Comparison of ENCODE assay signal across 10 mouse cellular contexts in the genomic region with DNA sequence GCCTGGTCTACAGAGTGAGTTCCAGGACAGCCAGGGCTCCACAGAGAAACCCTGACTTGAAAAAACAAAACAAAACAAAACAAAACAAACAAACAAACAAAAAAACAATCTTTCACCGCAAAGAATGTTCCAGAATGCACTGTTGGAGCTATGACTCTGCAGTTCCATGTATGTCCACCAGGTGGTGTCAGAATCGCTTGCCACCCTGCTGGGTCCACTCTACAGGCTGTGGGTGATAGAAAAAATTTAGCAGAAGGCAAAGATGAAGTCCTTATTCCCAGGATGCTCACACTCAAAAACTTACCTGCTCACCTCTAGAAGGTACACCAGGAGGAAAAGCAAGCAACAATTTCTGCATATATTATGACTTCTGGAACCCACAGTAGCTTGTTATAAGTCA. TPM values are rescaled to one million over a fixed set of nuclear protein-coding genes. Genes with fewer than 3 reads are reported as not detected.
DNase-seq lines count a peak whose midpoint lies in the region; ATAC-seq and TF ChIP-seq lines count a peak whose summit lies in the region.
"Had no signal": no experiment of that assay in that cellular context is flagged by ENCODE, and none has a peak within 500 bp of the region (broad histone marks: within the 10 kb centered on the region; RNA-seq: fewer than 3 reads in every experiment).

No protein-coding gene starts in this region.

- peak; percentile 83 for DNase-seq in intestine, embryonic 14.5 days (ENCODE audit: low spot score)
- no peak for DNase-seq in ES-E14 (ENCODE audit: low read depth, low spot score)
- peak; percentile 66 for DNase-seq in cerebellum, adult 11-12 months
- DNase-seq in gastrocnemius, adult 2 months, result peak; percentile 71
- DNase-seq in large intestine, adult 2 months (ENCODE audit: low read depth, low spot score), result peak; percentile 18
- peak; percentile 27 to 29 for DNase-seq in spleen, postnatal 36 days (ENCODE audit: low spot score in 2 of 2)

- H3K36me3 ChIP-seq in intestine, embryonic 14.5 days (ENCODE audit: control insufficient read depth, insufficient read depth, low read length), result no peaks in the 10 kb centered on the region
- no peaks in the 10 kb centered on the region for H3K36me3 ChIP-seq in intestine, embryonic 16.5 days (ENCODE audit: control insufficient read depth, insufficient read depth, low read length)
- H3K36me3 ChIP-seq in ES-E14 (ENCODE audit: control insufficient read depth, insufficient read depth, low read length, poor library complexity, severe bottlenecking), result no peaks in the 10 kb centered on the region
- H3K36me3 ChIP-seq: embryonic facial prominence, embryonic 12.5 days had no signal

- intact Hi-C loops in gastrocnemius, adult 2 months (cut with DNase I), result loop anchor here (1.0 kb wide), 1 partner anchor 114 kb away; no protein-coding TSS in a partner anchor

- no peaks in the 10 kb centered on the region for H3K27me3 ChIP-seq in intestine, embryonic 14.5 days (replicated peaks; ENCODE audit: control insufficient read depth, insufficient read depth, low read length)
- no peaks in the 10 kb centered on the region for H3K27me3 ChIP-seq in intestine, embryonic 16.5 days (replicated peaks; ENCODE audit: control insufficient read depth, insufficient read depth, low read length)
- H3K27me3 ChIP-seq: embryonic facial prominence, embryonic 12.5 days had no signal

- no peak; the same call in 1 of the 2 replicates for ATAC-seq in intestine, embryonic 14.5 days (replicated peaks; ENCODE audit: low FRiP score, low TSS enrichment, low read depth)
- ATAC-seq in intestine, embryonic 16.5 days, result no peak
- ATAC-seq in megakaryocyte-erythroid progenitor cell, adult 5-6 weeks (replicated peaks; ENCODE audit: low FRiP score, low TSS enrichment, poor library complexity, severe bottlenecking), result peak; percentile 77

- no peak overlapping the region for H3K27ac ChIP-seq in intestine, embryonic 14.5 days (ENCODE audit: low read depth)
- no peak overlapping the region for H3K27ac ChIP-seq in intestine, embryonic 16.5 days (ENCODE audit: low read length)
- H3K27ac ChIP-seq in ES-E14 (ENCODE audit: insufficient read depth, low read depth, low read length, poor library complexity, severe bottlenecking), result no peak overlapping the region
- H3K27ac ChIP-seq in gastrocnemius, adult 2 months, result no peak overlapping the region
- H3K27ac ChIP-seq: embryonic facial prominence, embryonic 12.5 days had no signal

- TF ChIP-seq CTCF in gastrocnemius, adult 2 months (IDR thresholded peaks at IDR 0.05), result peak; percentile 97

- in situ Hi-C loops in ES-E14 (cut with MboI; ENCODE audit: low sequenced_read_pairs in 2 of 2, unreplicated experiment in 2 of 2), result no loop called here

- no peaks in the 10 kb centered on the region for H3K9me3 ChIP-seq in intestine, embryonic 14.5 days (ENCODE audit: control insufficient read depth, low read length)
- H3K9me3 ChIP-seq in intestine, embryonic 16.5 days (ENCODE audit: control insufficient read depth, low read length), result no peaks in the 10 kb centered on the region
- H3K9me3 ChIP-seq in ES-E14 (ENCODE audit: control insufficient read depth, insufficient read depth, low read depth, low read length), result no peaks in the 10 kb centered on the region
- H3K9me3 ChIP-seq: embryonic facial prominence, embryonic 12.5 days had no signal

- no peak overlapping the region for H3K4me2 ChIP-seq in intestine, embryonic 14.5 days (ENCODE audit: low read length)
- H3K4me2 ChIP-seq in intestine, embryonic 16.5 days (ENCODE audit: low read depth, low read length), result no peak overlapping the region
- H3K4me2 ChIP-seq: embryonic facial prominence, embryonic 12.5 days had no signal

- H3K4me1 ChIP-seq in intestine, embryonic 14.5 days (replicated peaks; ENCODE audit: control insufficient read depth, insufficient read depth, low read length), result peaks cover 4% of the 10 kb centered on the region; the same call in 1 of the 2 replicates
- peaks cover 3% of the 10 kb centered on the region for H3K4me1 ChIP-seq in intestine, embryonic 16.5 days (ENCODE audit: control insufficient read depth, insufficient read depth, low read length)
- H3K4me1 ChIP-seq in ES-E14 (ENCODE audit: control insufficient read depth in 2 of 2, insufficient read depth in 2 of 2, low read length in 2 of 2, poor library complexity in 1 of 2), result peaks cover 0 to 7% of the 10 kb centered on the region in 2 experiments; a peak in 1 of 4 replicates

- H3K9ac ChIP-seq in intestine, embryonic 14.5 days (ENCODE audit: low read length), result no peak overlapping the region
- no peak overlapping the region for H3K9ac ChIP-seq in intestine, embryonic 16.5 days (ENCODE audit: low read depth, low read length)
- no peak overlapping the region for H3K9ac ChIP-seq in ES-E14 (ENCODE audit: insufficient read depth, low read depth, low read length, poor library complexity, severe bottlenecking)
- H3K9ac ChIP-seq: embryonic facial prominence, embryonic 12.5 days had no signal

- 5% methylated on average over 2 of the region's 2 CpGs for WGBS in intestine, embryonic 14.5 days
- WGBS in intestine, embryonic 16.5 days, result 2% methylated on average over 2 of the region's 2 CpGs
- 1% methylated on average over 2 of the region's 2 CpGs for WGBS in large intestine, adult 2 months

- no peak overlapping the region for H3K4me3 ChIP-seq in intestine, embryonic 14.5 days (ENCODE audit: low read depth, low read length)
- no peak overlapping the region for H3K4me3 ChIP-seq in intestine, embryonic 16.5 days (ENCODE audit: low read length)
- no peak overlapping the region for H3K4me3 ChIP-seq in ES-E14 (ENCODE audit: insufficient read depth in 1 of 2, low read depth in 1 of 2, low read length in 2 of 2, poor library complexity in 1 of 2, severe bottlenecking in 1 of 2)
- H3K4me3 ChIP-seq in gastrocnemius, adult 2 months, result no peak overlapping the region
- H3K4me3 ChIP-seq: embryonic facial prominence, embryonic 12.5 days had no signal

TF ChIP-seq in ES-E14, 5 proteins besides CTCF, POLR2A, EP300 and RAD21:
- TF ChIP-seq HCFC1 (IDR thresholded peaks at IDR 0.05; ENCODE audit: borderline replicate concordance, insufficient read depth, low read length) (no peak), ZC3H11A (IDR thresholded peaks at IDR 0.05; ENCODE audit: borderline replicate concordance, low read depth, low read length) (peak; percentile 69; the same call in 1 of the 2 replicates)

RNA-seq across cellular contexts. Expression of a gene that starts 34.4 kb away (rescaled TPM):
- polyA plus RNA-seq in intestine, embryonic 14.5 days (2014; fragmentation: Nextera tagmentation; extraction: Ambion mirVana), result not detected in 2 replicates
- not detected in 2 replicates for polyA plus RNA-seq in intestine, embryonic 16.5 days (2015; fragmentation: Nextera tagmentation; extraction: Ambion mirVana)
- 0.71 TPM in 1 of 2 replicates, not detected in the other for total RNA-seq in ES-E14 (2012; rRNA removed)
- total RNA-seq in gastrocnemius, adult 2 months (2021), result not detected
- not detected in 2 replicates for polyA plus RNA-seq in large intestine, adult 2 months (2012; rRNA removed)
- not detected in 2 replicates for total RNA-seq in megakaryocyte-erythroid progenitor cell, adult 5-6 weeks (2014; fragmentation: Nextera tagmentation)
- not detected in 2 replicates for total RNA-seq in megakaryocyte-erythroid progenitor cell, adult 5-6 weeks (2017)
- polyA plus RNA-seq: embryonic facial prominence, embryonic 12.5 days; liver, embryonic 16.5 days had no signal

RNA-seq across cellular contexts. Expression of a gene that starts 49.7 kb away (rescaled TPM):
- polyA plus RNA-seq in intestine, embryonic 14.5 days (2014; fragmentation: Nextera tagmentation; extraction: Ambion mirVana), result 43.5 and 43.9 TPM in 2 replicates
- 20.9 and 22.2 TPM in 2 replicates for polyA plus RNA-seq in intestine, embryonic 16.5 days (2015; fragmentation: Nextera tagmentation; extraction: Ambion mirVana)
- 1.7 and 2.3 TPM in 2 replicates for total RNA-seq in ES-E14 (2012; rRNA removed)
- total RNA-seq in gastrocnemius, adult 2 months (2021), result 1 to 10 TPM; 3.7 to 5.2 TPM
- polyA plus RNA-seq in large intestine, adult 2 months (2012; rRNA removed), result 10.6 and 20.8 TPM in 2 replicates
- total RNA-seq in megakaryocyte-erythroid progenitor cell, adult 5-6 weeks (2014; fragmentation: Nextera tagmentation), result not detected in 2 replicates
- 0.19 and 0.27 TPM in 2 replicates for total RNA-seq in megakaryocyte-erythroid progenitor cell, adult 5-6 weeks (2017)
